Mouse (Mus musculus) embryonic stem cell, embryonic (primary cell): ENCODE results near the gene P3h4.

ENCODE experiments used
- CTCF ChIA-PET, 4 experiments: fragments of 300-600 bp in 2 of 4; fragments of 350-600 bp in 2 of 4; sonication (Branson Sonifier 250); formaldehyde crosslinking; loops; one replicate each; lab custom pipeline; 2022; ENCODE audit warnings: inconsistent platforms in 2 of 4; lab: Charles Lee
- POLR2A ChIA-PET, 4 experiments: fragments of 300-600 bp in 2 of 4; fragments of 350-600 bp in 2 of 4; sonication (Branson Sonifier 250); formaldehyde crosslinking; loops; one replicate each; lab custom pipeline; 2022; ENCODE audit warnings: antibody characterized with exemption in 4 of 4, inconsistent platforms in 1 of 4; lab: Charles Lee

Gene P3h4

GRCm38 (mm10) chr11:100414021-100414913, at the start of gene P3h4:
Gene P3h4 (minus strand): TSS chr11:100414836.
- ChIA-PET CTCF (interaction anchor here (0.7 to 2.1 kb wide), 26 partner anchors 8 to 820 kb away, joined by 3 to 10 read pairs (median 4); partner anchors contain the start of gene Jup (in 3 of the 4)), POLR2A (interaction anchor here (0.5 to 6.7 kb wide), 53 partner anchors 9 to 1682 kb away, joined by 3 to 81 read pairs (median 4); partner anchors contain the start of genes Eif1 (in 3 of the 4), Jup (in 3 of the 4), Acly (in 2 of the 4) and Klhl11 (in 2 of the 4))

GRCm38 (mm10) chr11:100462699-100463098, 48.1 kb upstream of the P3h4 start:
- POLR2A ChIA-PET, result interaction anchor here in 3 of 4 experiments (0.9 to 3.9 kb wide), 6 partner anchors 8 to 143 kb away, joined by 3 to 23 read pairs (median 4); partner anchors contain the start of genes Eif1 (in 1 of the 3) and Klhl11 (in 1 of the 3)
- CTCF ChIA-PET, result interaction anchor here in 1 of 4 experiments (1.0 kb wide), 1 partner anchor 66 kb away, joined by 3 read pairs; the partner anchor contains the start of gene Jup

DNA sequence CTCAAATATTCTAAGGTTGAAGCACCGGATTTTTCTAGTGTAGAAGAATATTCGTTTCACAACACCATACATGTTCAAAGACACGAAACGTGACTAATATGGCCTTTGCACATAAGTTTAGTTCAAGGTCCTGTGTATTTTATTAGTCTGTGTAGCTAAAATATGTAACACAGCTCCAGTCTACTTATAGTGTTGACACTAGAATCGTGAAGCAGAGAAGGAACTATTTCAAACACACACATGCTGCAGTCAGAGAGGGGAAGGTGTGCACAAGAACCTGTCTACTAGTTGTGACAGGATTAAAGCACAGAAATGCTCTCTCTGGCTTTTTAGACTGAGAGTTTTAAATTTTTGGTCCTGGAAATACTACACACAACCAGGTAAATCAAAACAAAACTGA, 43.1 kb upstream of the P3h4 start:
- ChIA-PET CTCF (interaction anchor here in 2 of 4 experiments (1.4 to 1.5 kb wide), 2 partner anchors 15 to 304 kb away, joined by 3 to 6 read pairs; partner anchors contain the start of gene Klhl11 (in 1 of the 2)), POLR2A (interaction anchor here in 3 of 4 experiments (1.0 to 4.8 kb wide), 12 partner anchors 10 to 138 kb away, joined by 3 to 30 read pairs (median 6); partner anchors contain the start of genes Klhl11 (in 3 of the 3), Acly (in 1 of the 3), Eif1 (in 1 of the 3) and Jup (in 1 of the 3))

GRCm38 (mm10) chr11:100457247-100457646, 42.6 kb upstream of the P3h4 start:
- CTCF ChIA-PET, result interaction anchor here in 1 of 4 experiments (1.4 kb wide), 1 partner anchor 305 kb away, joined by 3 read pairs; no protein-coding TSS in a partner anchor

GRCm38 (mm10) chr11:100442625-100443024, 28.0 kb upstream of the P3h4 start:
- ChIA-PET CTCF (interaction anchor here in 1 of 4 experiments (0.6 kb wide), 1 partner anchor 1079 kb away, joined by 5 read pairs; no protein-coding TSS in a partner anchor), POLR2A (interaction anchor here in 2 of 4 experiments (1.1 to 2.7 kb wide), 8 partner anchors 29 to 87 kb away, joined by 3 to 10 read pairs (median 4); partner anchors contain the start of genes Klhl11 (in 2 of the 2), Acly (in 1 of the 2), Hap1 (in 1 of the 2) and Jup (in 1 of the 2))

More at GRCm38 (mm10) chr11:100457247-100457646, 42.6 kb upstream of the P3h4 start:
- POLR2A ChIA-PET, result interaction anchor here in 3 of 4 experiments (1.1 to 4.8 kb wide), 12 partner anchors 11 to 137 kb away, joined by 4 to 30 read pairs (median 6); partner anchors contain the start of genes Klhl11 (in 3 of the 3), Acly (in 1 of the 3), Eif1 (in 1 of the 3) and Jup (in 1 of the 3)

GRCm38 (mm10) chr11:100441797-100442196, 27.2 kb upstream of the P3h4 start, which contains the start of the genes Nt5c3b and Klhl10:
Gene Nt5c3b (minus strand): TSS chr11:100441808.
Gene Klhl10 (plus strand): TSS chr11:100441917.
- ChIA-PET POLR2A (interaction anchor here (0.7 to 2.7 kb wide), 14 partner anchors 10 to 120 kb away, joined by 3 to 10 read pairs (median 4); partner anchors contain the start of genes Klhl11 (in 3 of the 4) and Acly (in 1 of the 4)), CTCF (interaction anchor here in 3 of 4 experiments (0.5 to 1.5 kb wide), 7 partner anchors 16 to 1078 kb away, joined by 3 to 6 read pairs (median 4); no protein-coding TSS in a partner anchor)

- POLR2A ChIA-PET, result interaction anchor here (0.5 to 2.7 kb wide), 22 partner anchors 9 to 119 kb away, joined by 3 to 10 read pairs (median 4); partner anchors contain the start of genes Klhl11 (in 2 of the 4), Acly (in 1 of the 4) and Hap1 (in 1 of the 4)
- CTCF ChIA-PET, result interaction anchor here in 3 of 4 experiments (0.6 to 1.5 kb wide), 7 partner anchors 8 to 158 kb away, joined by 3 to 10 read pairs (median 3); no protein-coding TSS in a partner anchor
These were observed 26.3 kb upstream of the P3h4 start for GRCm38 (mm10) chr11:100440691-100441522.

DNA sequence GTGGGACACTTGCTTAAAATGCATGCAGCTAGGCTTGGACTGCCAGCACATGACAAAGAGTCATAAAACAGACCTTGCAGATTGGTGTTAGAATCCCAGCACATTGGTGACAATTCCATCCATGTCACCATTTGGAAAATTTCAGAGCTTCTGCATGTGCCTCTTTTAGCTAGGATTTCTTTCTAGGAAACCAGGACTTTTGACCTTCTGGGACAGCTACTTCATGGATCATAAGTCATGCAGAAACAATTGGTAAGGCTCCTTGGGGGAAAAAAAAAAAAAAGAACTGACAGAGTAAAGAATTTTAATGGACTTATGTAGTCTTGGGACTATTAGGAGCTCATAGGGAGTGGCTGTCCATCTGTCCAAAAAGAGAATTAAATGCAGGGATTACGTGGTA, 23.3 kb upstream of the P3h4 start:
- CTCF ChIA-PET, result interaction anchor here in 3 of 4 experiments (0.6 to 1.2 kb wide), 6 partner anchors 13 to 173 kb away, joined by 3 to 5 read pairs (median 3); partner anchors contain the start of genes Jup (in 2 of the 3) and Klhl11 (in 1 of the 3)
- POLR2A ChIA-PET, result interaction anchor here in 3 of 4 experiments (0.6 to 1.7 kb wide), 8 partner anchors 34 to 220 kb away, joined by 3 to 4 read pairs (median 3); partner anchors contain the start of genes Klhl11 (in 2 of the 3) and Eif1 (in 1 of the 3)

DNA sequence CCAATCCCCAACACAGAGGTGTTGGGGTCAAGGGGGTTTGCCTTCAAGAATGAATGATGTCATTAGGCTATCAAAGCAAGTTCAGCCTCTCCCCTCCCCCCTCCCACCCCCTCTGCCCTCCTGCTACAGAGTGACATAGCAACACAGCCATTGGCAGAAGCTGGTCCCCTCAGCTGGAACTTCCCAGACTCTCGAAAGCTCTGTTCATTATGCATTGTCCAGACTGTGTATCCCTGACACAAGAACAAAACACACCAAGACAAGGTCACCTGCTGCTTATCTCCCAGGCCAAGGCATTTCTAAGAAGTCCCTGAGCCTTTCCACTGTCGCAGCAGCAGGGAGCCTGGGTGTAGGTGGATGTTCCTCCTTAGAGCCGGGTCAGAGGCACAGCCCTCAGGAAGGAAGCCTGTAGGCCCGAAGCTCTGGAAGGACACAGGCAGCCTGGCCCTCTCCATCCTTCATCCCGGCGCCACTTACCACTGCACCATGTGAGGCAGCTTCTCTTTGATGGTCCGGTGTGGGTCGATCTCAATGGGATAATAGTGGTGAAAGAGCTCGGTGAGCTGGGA, 21.1 kb upstream of the P3h4 start:
- ChIA-PET CTCF (interaction anchor here (0.6 to 1.5 kb wide), 11 partner anchors 22 to 259 kb away, joined by 3 to 10 read pairs (median 4); partner anchors contain the start of gene Klhl11 (in 1 of the 4)), POLR2A (interaction anchor here (0.6 to 2.4 kb wide), 54 partner anchors 8 to 1895 kb away, joined by 3 to 18 read pairs (median 4); partner anchors contain the start of genes Acly (in 2 of the 4), Eif1 (in 2 of the 4), Jup (in 2 of the 4) and Klhl11 (in 2 of the 4))

GRCm38 (mm10) chr11:100432002-100432401, 17.4 kb upstream of the P3h4 start:
- ChIA-PET CTCF (interaction anchor here in 3 of 4 experiments (0.5 to 1.2 kb wide), 7 partner anchors 9 to 314 kb away, joined by 3 to 10 read pairs (median 3); partner anchors contain the start of gene Hap1 (in 1 of the 3)), POLR2A (interaction anchor here in 2 of 4 experiments (0.9 to 2.6 kb wide), 15 partner anchors 9 to 112 kb away, joined by 3 to 8 read pairs (median 4); partner anchors contain the start of genes Klhl10 (in 2 of the 2), Klhl11 (in 2 of the 2), Nt5c3b (in 2 of the 2) and Acly (in 1 of the 2))

DNA sequence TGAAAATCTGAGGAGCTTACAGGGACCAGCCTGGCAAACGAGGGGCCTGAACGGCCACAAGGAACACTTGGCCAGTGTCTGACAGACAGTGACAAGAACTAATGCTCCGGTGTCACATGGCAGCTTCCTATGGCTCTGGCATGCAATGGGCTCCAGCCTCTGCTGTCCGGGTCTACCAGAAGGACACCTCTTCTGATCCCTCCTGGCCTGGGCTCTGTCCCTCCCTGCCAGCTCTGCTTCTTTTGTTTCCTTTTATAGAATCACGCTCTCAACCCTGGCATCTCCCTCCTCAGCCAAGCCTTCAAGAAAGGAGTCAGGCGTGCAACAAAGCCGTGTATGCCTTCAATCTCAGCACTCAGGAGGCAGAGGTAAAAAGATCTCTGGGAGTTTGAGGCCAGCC, 15.4 kb upstream of the P3h4 start:
- ChIA-PET CTCF (interaction anchor here in 1 of 4 experiments (0.6 to 1.3 kb wide), 4 partner anchors 22 to 702 kb away, joined by 3 to 4 read pairs (median 3); partner anchors contain the start of gene Nkiras2), POLR2A (interaction anchor here (0.6 to 2.6 kb wide), 14 partner anchors 9 to 189 kb away, joined by 3 to 12 read pairs (median 6); partner anchors contain the start of genes Acly (in 1 of the 4), Eif1 (in 1 of the 4), Fkbp10 (in 1 of the 4) and Jup (in 1 of the 4))

GRCm38 (mm10) chr11:100428612-100429199, 14.1 kb upstream of the P3h4 start:
- ChIA-PET POLR2A (interaction anchor here in 2 of 4 experiments (0.6 to 2.4 kb wide), 20 partner anchors 8 to 287 kb away, joined by 3 to 12 read pairs (median 4); partner anchors contain the start of genes Eif1 (in 2 of the 2), Acly (in 1 of the 2), Fkbp10 (in 1 of the 2) and Jup (in 1 of the 2)), CTCF (interaction anchor here in 1 of 4 experiments (1.0 to 1.2 kb wide), 3 partner anchors 15 to 266 kb away, joined by 3 read pairs; no protein-coding TSS in a partner anchor)

GRCm38 (mm10) chr11:100426820-100427219, 12.2 kb upstream of the P3h4 start:
- ChIA-PET POLR2A (interaction anchor here in 3 of 4 experiments (0.6 to 2.9 kb wide), 8 partner anchors 9 to 148 kb away, joined by 3 to 8 read pairs (median 4); partner anchors contain the start of gene Cnp (in 1 of the 3)), CTCF (interaction anchor here in 2 of 4 experiments (0.6 to 0.8 kb wide), 6 partner anchors 10 to 287 kb away, joined by 3 to 13 read pairs (median 3); partner anchors contain the start of gene Hspb9 (in 1 of the 2))

DNA sequence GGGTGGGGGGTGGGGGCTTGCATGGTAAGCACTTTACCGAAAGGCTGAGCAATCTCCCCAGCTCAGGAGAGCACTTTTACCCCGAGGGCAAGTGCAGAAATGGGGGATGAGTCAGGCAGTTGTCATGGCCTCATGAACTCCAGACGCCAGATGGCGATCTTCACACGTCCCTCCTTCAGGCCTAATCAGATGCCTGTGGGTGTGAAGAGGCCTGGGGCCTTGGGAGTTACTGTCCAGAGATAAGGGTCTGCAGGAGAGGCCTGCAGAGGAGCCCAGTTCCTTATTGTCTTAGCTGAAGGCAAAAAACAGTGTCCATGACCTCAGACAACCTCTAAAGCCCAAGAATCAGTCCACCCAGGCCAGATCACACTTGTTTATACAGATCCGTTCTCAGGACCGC, 11.2 kb upstream of the P3h4 start:
- ChIA-PET POLR2A (interaction anchor here (0.6 to 2.9 kb wide), 12 partner anchors 10 to 259 kb away, joined by 3 to 8 read pairs (median 4); partner anchors contain the start of genes Cnp (in 1 of the 4) and Klhl11 (in 1 of the 4)), CTCF (interaction anchor here (0.6 to 1.2 kb wide), 12 partner anchors 12 to 336 kb away, joined by 3 to 6 read pairs (median 3); partner anchors contain the start of genes P3h4 (in 2 of the 4), Klhl11 (in 1 of the 4) and Nt5c3b (in 1 of the 4))
